Mouse (Mus musculus): ENCODE data around the gene Slf2. TPM values are rescaled to one million over a fixed set of nuclear protein-coding genes. Genes with fewer than 3 reads are reported as not detected.

Gene Slf2
- total RNA-seq, 2 experiments from 2014 or later, result 22.4 to 28.4 TPM

- DNase-seq, result peak; percentile 80
Measured at GRCm38 (mm10) chr19:45030746-45031693, 100.1 kb downstream of the Slf2 start.

- DNase-seq, result peak; percentile 75
Measured at GRCm38 (mm10) chr19:45031780-45032179, 100.8 kb downstream of the Slf2 start.

Other genes starting within 250 kb of the Slf2 start
- gene Pax2, start 175.1 kb upstream of the Slf2 start, total RNA-seq (2021), result not detected
- 1 to 10 TPM; 1.6 TPM for gene Sema4g, start 58.0 kb downstream of the Slf2 start, total RNA-seq (2021)
- gene Twnk, start 74.5 kb downstream of the Slf2 start, total RNA-seq (2021), result 10 to 100 TPM; 13.8 to 14.7 TPM
- gene Mrpl43, start 75.3 kb downstream of the Slf2 start, total RNA-seq (2021), result 10 to 100 TPM; 32.4 to 33.7 TPM
- 10 to 100 TPM; 35.4 to 43.4 TPM for gene Lzts2, start 83.3 kb downstream of the Slf2 start, total RNA-seq (2021)
- gene Pdzd7, start 114.6 kb downstream of the Slf2 start, total RNA-seq (2021), result 10 to 100 TPM; 12.4 to 19.5 TPM
- 10 to 100 TPM; 24.1 to 24.2 TPM for gene Sfxn3, start 116.4 kb downstream of the Slf2 start, total RNA-seq (2021)
- 10 to 100 TPM; 11.4 to 19.2 TPM for gene Kazald1, start 144.1 kb downstream of the Slf2 start, total RNA-seq (2021)
- under 1 TPM in 1 of 2 experiments, not detected in 1; 0.18 TPM for gene Tlx1, start 219.5 kb downstream of the Slf2 start, total RNA-seq (2021)

All from gastrocnemius, postnatal 10 days (tissue).